Mouse (Mus musculus) ES-E14 (cell line): ENCODE data around the gene Olfr38. TPM values are rescaled to one million over a fixed set of nuclear protein-coding genes. Genes with fewer than 3 reads are reported as not detected.

Experiments used
- DNase-seq: peaks from one replicate; pipeline ENCODE4 v3.0.0-alpha.2; 2013; ENCODE audit warnings: low read depth, low spot score
- H3K27ac ChIP-seq: 2 replicates; pipeline ENCODE4 v1.5.1; 2012; ENCODE audit warnings: low read depth, mild to moderate bottlenecking, low read length, moderate library complexity, mixed read lengths; ENCODE audit not compliant: poor library complexity, insufficient read depth, severe bottlenecking
- H3K36me3 ChIP-seq: 2 replicates; pipeline ENCODE4 v1.6.1; 2012; ENCODE audit warnings: mild to moderate bottlenecking, low read length, moderate library complexity, mixed read lengths; ENCODE audit not compliant: control insufficient read depth, poor library complexity, insufficient read depth, severe bottlenecking
- H3K4me1 ChIP-seq, 2 experiments: fragments of 150-350 bp in 1 of 2; sonication (generic) in 1 of 2; 2 replicates each; pipeline ENCODE4 v1.6.1; 2012; ENCODE audit warnings: low read length in 2 of 2, mild to moderate bottlenecking in 1 of 2, mixed read lengths in 1 of 2; ENCODE audit not compliant: control insufficient read depth in 2 of 2, insufficient read depth in 2 of 2, poor library complexity in 1 of 2
- H3K4me3 ChIP-seq, 2 experiments: fragments of 150-350 bp in 1 of 2; sonication (generic) in 1 of 2; 2 replicates each; pipeline ENCODE4 v1.5.1; 2012; ENCODE audit warnings: low read length in 2 of 2, low read depth in 1 of 2, mild to moderate bottlenecking in 1 of 2, mixed read lengths in 1 of 2; ENCODE audit not compliant: insufficient read depth in 1 of 2, poor library complexity in 1 of 2, severe bottlenecking in 1 of 2
- H3K9ac ChIP-seq: 2 replicates; pipeline ENCODE4 v1.6.1; 2012; ENCODE audit warnings: low read depth, mild to moderate bottlenecking, low read length, mixed read lengths; ENCODE audit not compliant: poor library complexity, insufficient read depth, severe bottlenecking
- H3K9me3 ChIP-seq: fragments of 150-350 bp; sonication (generic); 2 replicates; pipeline ENCODE4 v1.6.1; 2012; ENCODE audit warnings: low read depth, mild to moderate bottlenecking, low read length; ENCODE audit not compliant: control insufficient read depth, insufficient read depth
- CHD2 ChIP-seq: IDR thresholded peaks from 2 replicates; pipeline ENCODE4 v1.6.1; 2014; ENCODE audit warnings: mild to moderate bottlenecking, low read depth, low read length, inconsistent platforms
- HCFC1 ChIP-seq: IDR thresholded peaks from 2 replicates; pipeline ENCODE4 v1.6.1; 2012; ENCODE audit warnings: low read length, inconsistent platforms, borderline replicate concordance; ENCODE audit not compliant: insufficient read depth
- MAFK ChIP-seq: IDR thresholded peaks from 2 replicates; pipeline ENCODE4 v1.6.1; 2014; ENCODE audit warnings: mild to moderate bottlenecking, low read depth, low read length, inconsistent platforms; ENCODE audit not compliant: insufficient read depth
- ZC3H11A ChIP-seq: IDR thresholded peaks from 2 replicates; pipeline ENCODE4 v1.6.1; 2012; ENCODE audit warnings: low read depth, mild to moderate bottlenecking, inconsistent platforms, low read length, borderline replicate concordance
- ZNF384 ChIP-seq: IDR thresholded peaks from 2 replicates; pipeline ENCODE4 v1.6.1; 2012; ENCODE audit warnings: low read depth, low read length, inconsistent platforms
- in situ Hi-C, 2 experiments: fragments of 600-800 bp; cut with MboI; formaldehyde crosslinking; loops; one replicate each; pipeline ENCODE4 v1.15.1; 2025; ENCODE audit warnings: low sequenced_read_pairs in 2 of 2, inconsistent platforms in 1 of 2; ENCODE audit not compliant: unreplicated experiment in 2 of 2
- total RNA-seq: library from RNA; depleted of rRNA; stranded (reverse); fragments of 300-350 nt; gene quantifications from 2 replicates; pipeline ENCODE4 v1.2.3, GENCODE M21; 2012

Gene Olfr38
- total RNA-seq, 1 experiment = not detected

GRCm38 (mm10) chr6:42739071-42739470 is 17.1 kb upstream of the Olfr38 start, which contains the start of gene Olfr453:
Olfr453 (plus strand) TSS chr6:42739371.
- H3K4me3 ChIP-seq = no peak within 1 kb of the TSS
- in situ Hi-C loops = no loop called here

GRCm38 (mm10) chr6:42742303-42742702 is 13.9 kb upstream of the Olfr38 start:
- no peak overlapping the region for H3K27ac ChIP-seq
- no peak overlapping the region for H3K4me3 ChIP-seq
- no peak for TF ChIP-seq CHD2
- TF ChIP-seq HCFC1 = no peak
- TF ChIP-seq MAFK = no peak
- no peak for TF ChIP-seq ZNF384
- no peak for TF ChIP-seq ZC3H11A
- in situ Hi-C loops = no loop called here
- no peak for DNase-seq
- no peaks in the 10 kb centered on the region for H3K4me1 ChIP-seq
- no peaks in the 10 kb centered on the region for H3K36me3 ChIP-seq
- H3K9ac ChIP-seq = no peak overlapping the region
- no peaks in the 10 kb centered on the region for H3K9me3 ChIP-seq

More at GRCm38 (mm10) chr6:42739071-42739470, 17.1 kb upstream of the Olfr38 start, which contains the start of gene Olfr453:
- DNase-seq = no peak
- TF ChIP-seq ZNF384 = no peak
- TF ChIP-seq ZC3H11A = no peak
- no peak for TF ChIP-seq MAFK
- no peak for TF ChIP-seq HCFC1
- no peak for TF ChIP-seq CHD2
- Histone ChIP-seq H3K9ac (no peak within 1 kb of the TSS), H3K4me1 (no peaks in the 10 kb centered on the region), H3K36me3 (no peaks in the 10 kb centered on the region), H3K9me3 (no peaks in the 10 kb centered on the region), H3K27ac (no peak within 1 kb of the TSS)

- in situ Hi-C loops = no loop called here
- TF ChIP-seq ZNF384 (no peak), ZC3H11A (no peak), MAFK (no peak), CHD2 (no peak), HCFC1 (no peak)
- Histone ChIP-seq H3K4me1 (no peaks in the 10 kb centered on the region), H3K27ac (no peak overlapping the region), H3K4me3 (no peak overlapping the region), H3K9ac (no peak overlapping the region), H3K36me3 (no peaks in the 10 kb centered on the region), H3K9me3 (no peaks in the 10 kb centered on the region)
- DNase-seq = no peak
Observed at GRCm38 (mm10) chr6:42747846-42748245, 8.4 kb upstream of the Olfr38 start.

- H3K4me3 ChIP-seq = no peak overlapping the region
- no peak for TF ChIP-seq ZC3H11A
- TF ChIP-seq HCFC1 = no peak
- no peak for TF ChIP-seq CHD2
- TF ChIP-seq ZNF384 = no peak
- TF ChIP-seq MAFK = peak; percentile 86
- no peak overlapping the region for H3K9ac ChIP-seq
- H3K36me3 ChIP-seq = no peaks in the 10 kb centered on the region
- in situ Hi-C loops = no loop called here
- DNase-seq = no peak
- no peaks in the 10 kb centered on the region for H3K9me3 ChIP-seq
- H3K4me1 ChIP-seq = no peaks in the 10 kb centered on the region
- no peak overlapping the region for H3K27ac ChIP-seq
Observed at GRCm38 (mm10) chr6:42777066-42777465, 20.9 kb downstream of the Olfr38 start.

- TF ChIP-seq MAFK (no peak), ZNF384 (no peak), CHD2 (no peak), ZC3H11A (no peak), HCFC1 (no peak)
- Histone ChIP-seq H3K9ac (no peak within 1 kb of the TSS), H3K4me1 (no peaks in the 10 kb centered on the region), H3K36me3 (no peaks in the 10 kb centered on the region), H3K27ac (no peak within 1 kb of the TSS), H3K9me3 (no peaks in the 10 kb centered on the region), H3K4me3 (no peak within 1 kb of the TSS)
- DNase-seq = no peak
- in situ Hi-C loops = no loop called here
Observed at GRCm38 (mm10) chr6:42784793-42785192, 28.6 kb downstream of the Olfr38 start, which contains the start of gene Olfr452. Olfr452 (plus strand) TSS chr6:42785093.
